Mouse (Mus musculus): ENCODE measurements around the gene Rhox7b.
"Not testable (repeated sequence)": the region's sequence is repeated elsewhere in the genome, so short reads cannot be mapped to it uniquely, and the experiment has no call there.

The Rhox7b gene

DNA sequence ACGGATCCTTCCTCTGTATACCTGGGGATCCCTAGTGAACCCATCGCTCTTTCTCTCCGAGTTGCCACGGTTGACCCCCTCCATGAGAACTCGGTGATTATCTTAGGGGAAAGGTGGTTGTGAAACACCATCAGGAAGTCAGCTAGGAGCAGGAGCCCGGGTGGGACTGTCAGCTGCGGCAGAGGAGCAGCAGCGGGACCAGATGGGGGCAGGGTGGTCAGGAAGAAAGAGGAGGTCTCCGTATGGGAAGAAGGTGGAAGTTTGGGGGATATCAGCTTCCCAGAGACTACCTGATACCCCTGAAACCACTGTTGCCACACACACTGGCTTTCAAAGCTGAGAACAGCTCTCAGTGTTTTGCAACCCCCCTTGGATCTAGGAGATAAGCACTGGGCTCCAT, at the start of gene Rhox7b:
Gene Rhox7b, minus strand, starts transcription at position 101 of the 400 bp plus-strand sequence.
- not testable (repeated sequence) for DNase-seq

DNA sequence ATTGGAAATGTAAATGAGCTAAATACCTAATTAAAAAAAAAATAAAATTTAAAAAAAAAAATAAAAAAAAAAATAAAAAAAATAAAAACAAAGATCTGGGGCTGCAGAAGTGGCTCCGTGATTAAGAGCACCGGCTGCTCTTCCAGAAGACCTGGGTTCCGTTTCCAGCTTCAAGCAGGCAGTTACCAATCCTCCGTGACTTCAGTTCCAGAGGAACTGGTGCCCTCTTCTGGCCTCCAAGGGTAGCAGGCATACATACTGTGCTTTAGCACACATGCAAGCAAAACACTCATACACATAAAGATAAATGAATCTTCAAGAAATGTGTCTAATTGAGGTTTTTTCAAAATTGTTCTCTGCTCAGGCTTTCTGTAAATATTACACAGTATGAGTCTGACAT, 19.3 kb upstream of the Rhox7b start:
- DNase-seq: no peak

DNA sequence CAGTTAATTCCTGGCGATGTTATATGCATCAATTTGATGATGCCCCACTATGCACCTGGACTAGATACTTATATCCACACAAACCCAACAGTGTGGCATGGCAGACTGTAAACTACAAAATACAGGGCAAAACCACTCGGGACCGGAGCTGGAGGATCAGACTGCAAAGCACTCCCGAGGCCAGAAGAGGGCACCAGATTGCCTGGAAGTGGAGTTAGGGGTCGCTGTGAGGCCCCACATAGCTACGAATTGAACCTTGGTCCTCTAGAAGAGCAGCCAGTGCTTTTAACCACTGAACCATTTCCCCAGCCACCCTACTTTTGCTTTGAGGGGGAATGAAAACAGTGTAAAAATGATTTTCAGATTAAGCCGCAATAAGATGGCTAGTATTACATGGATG, 11.5 kb upstream of the Rhox7b start:
- peak; percentile 0 for DNase-seq

DNA sequence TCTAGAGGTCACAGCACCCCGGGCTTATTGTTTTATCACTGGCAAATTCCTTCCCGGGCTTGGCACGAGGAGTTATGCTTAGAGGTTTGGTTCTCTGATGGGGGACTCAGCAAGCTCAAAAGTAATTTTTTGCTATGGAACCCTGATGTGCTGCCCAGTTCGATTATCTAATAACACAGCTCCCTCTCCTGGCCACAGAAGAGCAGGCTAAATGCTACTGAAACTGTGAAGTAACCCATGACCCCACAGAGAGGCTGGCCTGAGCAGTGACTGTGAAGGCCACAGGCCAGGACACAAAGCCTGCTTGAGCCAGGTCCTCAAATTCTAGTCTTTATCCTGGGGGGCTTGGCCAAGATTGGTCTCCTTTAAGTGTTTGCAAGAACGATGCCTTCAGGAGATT, 6.7 kb upstream of the Rhox7b start:
- DNase-seq: no peak

DNA sequence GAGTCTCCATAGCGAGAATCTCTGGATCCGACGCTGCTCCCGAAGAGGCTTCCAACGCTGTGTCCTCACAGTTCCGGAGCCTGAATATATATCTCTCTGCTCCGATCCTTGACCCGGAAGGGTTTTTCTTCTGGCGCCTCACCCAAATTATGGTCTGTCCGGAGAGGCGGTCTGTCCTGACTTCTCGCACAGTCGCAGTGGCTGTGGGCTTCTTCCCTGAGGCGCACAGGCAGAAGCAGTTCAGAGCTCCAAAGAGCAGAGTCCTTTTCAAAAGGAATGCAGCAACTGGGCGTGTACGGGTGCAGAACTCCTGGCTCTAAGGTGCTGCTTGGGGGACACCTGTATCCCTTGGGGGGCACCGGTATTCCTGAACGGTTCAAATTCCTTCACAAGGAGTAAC, 4.6 kb upstream of the Rhox7b start, which contains the start of gene Rhox9:
Gene Rhox9, minus strand, starts transcription at position 101 of the 400 bp plus-strand sequence.
- DNase-seq: not testable (repeated sequence)

DNA sequence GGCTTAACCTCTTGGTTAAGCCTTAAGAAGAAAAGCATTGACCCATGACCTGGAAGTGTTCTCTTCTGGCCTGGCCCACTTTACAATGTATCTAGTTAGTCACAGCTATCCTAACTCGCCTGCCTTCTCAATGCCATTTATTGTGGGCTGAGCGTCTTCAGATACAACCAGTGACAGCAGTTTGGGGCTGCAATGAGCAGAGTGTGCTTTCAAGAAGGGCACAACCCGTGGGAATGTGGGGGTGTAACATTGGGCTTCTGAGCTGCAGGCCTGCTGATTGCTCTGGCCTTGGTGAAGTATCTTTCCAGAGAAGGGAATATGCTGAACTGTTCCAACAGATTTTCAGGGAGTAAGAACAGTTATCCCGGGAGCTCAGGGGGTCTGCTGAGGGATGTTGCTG, 18.2 kb downstream of the Rhox7b start, which contains the start of gene Rhox8:
Gene Rhox8, minus strand, starts transcription at position 101 of the 400 bp plus-strand sequence.
- DNase-seq: no peak

DNA sequence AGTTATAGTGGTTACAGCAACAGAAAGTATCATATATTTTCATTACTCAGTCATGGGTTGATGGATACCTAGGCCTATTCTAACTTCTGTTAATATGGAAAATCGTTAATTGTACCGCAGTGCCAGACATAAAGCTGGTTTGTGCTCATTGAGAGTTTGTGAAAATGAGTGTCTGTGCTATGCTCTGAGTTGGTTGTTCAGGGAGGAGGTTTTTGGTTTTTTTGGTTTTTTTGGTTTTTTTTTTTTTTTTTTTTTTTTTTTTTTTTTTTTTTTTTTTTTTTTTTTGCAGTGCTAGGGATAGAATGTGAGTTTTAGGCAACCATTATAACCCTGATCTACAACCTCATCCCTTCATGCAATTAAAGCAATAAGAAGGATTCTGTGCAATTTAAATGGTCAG, 25.4 kb downstream of the Rhox7b start:
- no peak for DNase-seq

Data from kidney, postnatal 14 days (tissue).